Mouse (Mus musculus): ENCODE results near the gene Atp5g1. TPM values are rescaled to one million over a fixed set of nuclear protein-coding genes. Genes with fewer than 3 reads are reported as not detected.

The Atp5g1 gene
- polyA plus RNA-seq, 1 experiment = 650 TPM

DNA sequence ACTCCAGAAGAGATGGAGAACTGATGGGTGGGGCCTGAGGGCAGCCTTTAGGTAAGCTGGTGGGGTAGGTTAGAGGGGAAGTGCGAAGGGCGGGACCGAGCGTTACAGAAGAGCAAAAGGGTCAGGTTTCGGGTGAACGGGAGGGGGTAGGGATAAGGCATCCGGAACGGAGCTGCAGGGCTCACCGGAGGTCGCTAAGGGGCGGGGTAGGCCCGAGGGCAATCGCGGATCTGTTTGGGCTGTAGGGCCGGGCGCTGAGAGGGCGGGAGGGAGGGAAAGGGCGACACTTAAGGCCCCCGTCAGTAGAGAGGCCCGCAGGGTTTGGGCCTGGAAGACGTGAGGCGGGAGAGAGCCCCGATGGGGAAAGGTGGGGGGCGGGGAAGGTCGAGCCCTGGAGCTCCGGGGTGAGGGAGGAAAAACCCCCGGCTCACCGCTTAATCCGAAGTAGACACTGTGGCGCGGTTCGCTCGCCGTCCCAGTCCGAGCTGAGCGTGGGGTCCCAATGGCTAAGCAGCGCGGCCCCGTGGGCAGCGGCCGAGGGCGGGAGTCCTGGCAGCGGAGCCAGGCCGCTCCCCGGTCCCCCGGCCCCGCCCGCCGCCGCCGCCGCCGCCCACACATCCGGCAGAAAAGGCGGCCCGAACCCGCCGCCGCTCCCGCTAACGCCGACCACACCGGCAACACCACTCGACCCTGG lies 10.8 kb downstream of the Atp5g1 start:
- Histone ChIP-seq H3K4me3 (ENCODE audit: control insufficient read depth, insufficient read depth, low read length) (peak overlapping the region; percentile 56), H3K27me3 (ENCODE audit: control insufficient read depth, insufficient read depth, low read length) (no peaks in the 10 kb centered on the region), H3K27ac (ENCODE audit: control insufficient read depth, insufficient read depth, low read length) (no peak overlapping the region; the same call in 1 of the 2 replicates), H3K4me1 (replicated peaks; ENCODE audit: control insufficient read depth, insufficient read depth, low read length) (peaks cover 6% of the 10 kb centered on the region), H3K36me3 (ENCODE audit: control insufficient read depth, insufficient read depth, low read length) (peaks cover 20% of the 10 kb centered on the region)
- under 1% methylated on average over 61 of the region's 64 CpGs for WGBS
- peak; percentile 60 for DNase-seq
- no peak for TF ChIP-seq POLR2A (IDR thresholded peaks at IDR 0.05; ENCODE audit: control insufficient read depth, extremely low read depth, insufficient read depth, low read length, poor library complexity)
- TF ChIP-seq CTCF (IDR thresholded peaks at IDR 0.05; ENCODE audit: borderline replicate concordance, control insufficient read depth, extremely low read depth, insufficient read depth, low read length, poor library complexity) = no peak

GRCm38 (mm10) chr11:96058309-96058708 lies 17.2 kb downstream of the Atp5g1 start:
- no peaks in the 10 kb centered on the region for H3K4me1 ChIP-seq (replicated peaks; ENCODE audit: control insufficient read depth, insufficient read depth, low read length)
- H3K4me3 ChIP-seq (ENCODE audit: control insufficient read depth, insufficient read depth, low read length) = no peak overlapping the region
- H3K36me3 ChIP-seq (ENCODE audit: control insufficient read depth, insufficient read depth, low read length) = peaks cover 72% of the 10 kb centered on the region
- no peak for DNase-seq
- no peak overlapping the region for H3K27ac ChIP-seq (ENCODE audit: control insufficient read depth, insufficient read depth, low read length)
- TF ChIP-seq CTCF (IDR thresholded peaks at IDR 0.05; ENCODE audit: borderline replicate concordance, control insufficient read depth, extremely low read depth, insufficient read depth, low read length, poor library complexity) = no peak
- no peak for TF ChIP-seq POLR2A (IDR thresholded peaks at IDR 0.05; ENCODE audit: control insufficient read depth, extremely low read depth, insufficient read depth, low read length, poor library complexity)
- no peaks in the 10 kb centered on the region for H3K27me3 ChIP-seq (ENCODE audit: control insufficient read depth, insufficient read depth, low read length)
- WGBS = 84% methylated on average over 4 of the region's 4 CpGs

GRCm38 (mm10) chr11:96050854-96051253 lies 24.6 kb downstream of the Atp5g1 start:
- 96% methylated on average over 3 of the region's 3 CpGs for WGBS
- no peak overlapping the region for H3K4me3 ChIP-seq (ENCODE audit: control insufficient read depth, insufficient read depth, low read length)
- H3K27ac ChIP-seq (ENCODE audit: control insufficient read depth, insufficient read depth, low read length) = no peak overlapping the region
- no peaks in the 10 kb centered on the region for H3K4me1 ChIP-seq (replicated peaks; ENCODE audit: control insufficient read depth, insufficient read depth, low read length)
- H3K27me3 ChIP-seq (ENCODE audit: control insufficient read depth, insufficient read depth, low read length) = no peaks in the 10 kb centered on the region
- peaks cover 88% of the 10 kb centered on the region for H3K36me3 ChIP-seq (ENCODE audit: control insufficient read depth, insufficient read depth, low read length)
- TF ChIP-seq CTCF (IDR thresholded peaks at IDR 0.05; ENCODE audit: borderline replicate concordance, control insufficient read depth, extremely low read depth, insufficient read depth, low read length, poor library complexity) = no peak
- no peak for TF ChIP-seq POLR2A (IDR thresholded peaks at IDR 0.05; ENCODE audit: control insufficient read depth, extremely low read depth, insufficient read depth, low read length, poor library complexity)
- DNase-seq = no peak

GRCm38 (mm10) chr11:96049939-96050338 lies 25.5 kb downstream of the Atp5g1 start:
- Histone ChIP-seq H3K27me3 (ENCODE audit: control insufficient read depth, insufficient read depth, low read length) (no peaks in the 10 kb centered on the region), H3K27ac (ENCODE audit: control insufficient read depth, insufficient read depth, low read length) (no peak overlapping the region), H3K4me3 (ENCODE audit: control insufficient read depth, insufficient read depth, low read length) (no peak overlapping the region), H3K36me3 (ENCODE audit: control insufficient read depth, insufficient read depth, low read length) (peaks cover 85% of the 10 kb centered on the region), H3K4me1 (replicated peaks; ENCODE audit: control insufficient read depth, insufficient read depth, low read length) (peaks cover 3% of the 10 kb centered on the region; the same call in 1 of the 2 replicates)
- DNase-seq = no peak
- TF ChIP-seq CTCF (IDR thresholded peaks at IDR 0.05; ENCODE audit: borderline replicate concordance, control insufficient read depth, extremely low read depth, insufficient read depth, low read length, poor library complexity) (no peak), POLR2A (IDR thresholded peaks at IDR 0.05; ENCODE audit: control insufficient read depth, extremely low read depth, insufficient read depth, low read length, poor library complexity) (no peak)
- WGBS = 97% methylated on average over 4 of the region's 4 CpGs

GRCm38 (mm10) chr11:96047469-96048373 lies 27.7 kb downstream of the Atp5g1 start:
- DNase-seq = no peak
- Histone ChIP-seq H3K36me3 (ENCODE audit: control insufficient read depth, insufficient read depth, low read length) (peaks cover 74% of the 10 kb centered on the region), H3K4me3 (ENCODE audit: control insufficient read depth, insufficient read depth, low read length) (no peak overlapping the region), H3K4me1 (replicated peaks; ENCODE audit: control insufficient read depth, insufficient read depth, low read length) (peaks cover 3% of the 10 kb centered on the region; the same call in 1 of the 2 replicates), H3K27me3 (ENCODE audit: control insufficient read depth, insufficient read depth, low read length) (no peaks in the 10 kb centered on the region), H3K27ac (ENCODE audit: control insufficient read depth, insufficient read depth, low read length) (peak overlapping the region; percentile 16; the same call in 1 of the 2 replicates)
- 94% methylated on average over 4 of the region's 4 CpGs for WGBS
- TF ChIP-seq CTCF (IDR thresholded peaks at IDR 0.05; ENCODE audit: borderline replicate concordance, control insufficient read depth, extremely low read depth, insufficient read depth, low read length, poor library complexity) = no peak
- TF ChIP-seq POLR2A (IDR thresholded peaks at IDR 0.05; ENCODE audit: control insufficient read depth, extremely low read depth, insufficient read depth, low read length, poor library complexity) = no peak

DNA sequence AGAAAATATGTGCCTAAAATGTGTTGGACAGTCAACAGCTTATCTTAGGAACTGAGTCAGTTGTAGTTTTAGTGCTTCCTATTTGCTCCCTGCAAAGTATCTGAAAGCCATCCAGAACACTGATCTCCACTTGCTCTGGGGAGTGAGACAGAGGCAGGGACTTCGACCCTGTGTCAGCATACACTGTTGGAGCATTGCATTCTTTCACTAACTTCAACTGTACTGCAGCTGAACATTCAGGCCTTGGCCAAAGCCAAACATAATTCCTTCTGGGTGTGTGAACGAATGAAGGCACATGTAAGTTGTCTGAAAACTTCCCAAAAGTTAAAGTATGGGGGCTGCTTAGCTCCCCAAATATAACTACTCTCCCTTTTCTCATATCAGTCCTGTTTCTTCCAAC lies 28.7 kb downstream of the Atp5g1 start:
- H3K4me3 ChIP-seq (ENCODE audit: control insufficient read depth, insufficient read depth, low read length) = no peak overlapping the region
- DNase-seq = no peak
- H3K27me3 ChIP-seq (ENCODE audit: control insufficient read depth, insufficient read depth, low read length) = no peaks in the 10 kb centered on the region
- 90% methylated on average over 2 of the region's 2 CpGs for WGBS
- H3K27ac ChIP-seq (ENCODE audit: control insufficient read depth, insufficient read depth, low read length) = no peak overlapping the region
- peaks cover 69% of the 10 kb centered on the region for H3K36me3 ChIP-seq (ENCODE audit: control insufficient read depth, insufficient read depth, low read length)
- TF ChIP-seq CTCF (IDR thresholded peaks at IDR 0.05; ENCODE audit: borderline replicate concordance, control insufficient read depth, extremely low read depth, insufficient read depth, low read length, poor library complexity) = no peak
- peaks cover 3% of the 10 kb centered on the region; the same call in 1 of the 2 replicates for H3K4me1 ChIP-seq (replicated peaks; ENCODE audit: control insufficient read depth, insufficient read depth, low read length)
